Mouse (Mus musculus) embryonic fibroblast, embryonic 13.5 days (primary cell): ENCODE measurements at regions not wholly inside any gene's neighbourhood (a gene's known extent, or its start where the extent isn't known, plus 50 kb on each side); places are given as distances from the start of the nearest gene placed in this dataset.

ENCODE experiments used
- CTCF ChIP-seq: IDR thresholded peaks from 2 replicates; pipeline ENCODE4 v1.5.1; 2011; ENCODE audit warnings: mild to moderate bottlenecking, control low read depth, low read length, moderate library complexity, borderline replicate concordance; ENCODE audit not compliant: insufficient read depth
- POLR2A ChIP-seq: IDR thresholded peaks from 2 replicates; pipeline ENCODE4 v1.6.1; 2011; ENCODE audit warnings: low read depth, mild to moderate bottlenecking, control low read depth, low read length, moderate library complexity

DNA sequence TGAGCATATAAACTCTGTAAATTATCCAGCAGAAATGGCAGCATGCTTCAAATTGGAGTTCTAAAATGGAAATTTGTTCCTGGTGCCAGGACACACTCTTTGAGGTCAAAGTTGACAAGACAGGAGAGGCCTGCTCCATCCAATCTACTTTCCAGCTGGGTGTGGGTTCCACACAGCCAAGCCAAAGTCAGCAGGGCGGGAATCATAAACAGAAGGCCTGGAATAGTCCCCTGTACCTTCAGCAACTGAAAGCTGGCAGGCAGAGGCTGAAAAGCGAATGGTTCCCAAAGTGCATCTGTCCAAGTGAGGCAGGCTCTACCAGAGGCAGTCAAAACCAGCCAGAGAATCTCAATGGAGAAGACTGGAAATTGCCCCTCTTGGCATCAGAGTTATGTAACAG, 208.4 kb upstream of the Mctp2 start:
- no peak for TF ChIP-seq CTCF
- TF ChIP-seq POLR2A: no peak
